Mouse (Mus musculus): ENCODE results near the gene Epb41l1.
"Not testable (repeated sequence)": the region's sequence is repeated elsewhere in the genome, so short reads cannot be mapped to it uniquely, and the experiment has no call there.

Gene Epb41l1

DNA sequence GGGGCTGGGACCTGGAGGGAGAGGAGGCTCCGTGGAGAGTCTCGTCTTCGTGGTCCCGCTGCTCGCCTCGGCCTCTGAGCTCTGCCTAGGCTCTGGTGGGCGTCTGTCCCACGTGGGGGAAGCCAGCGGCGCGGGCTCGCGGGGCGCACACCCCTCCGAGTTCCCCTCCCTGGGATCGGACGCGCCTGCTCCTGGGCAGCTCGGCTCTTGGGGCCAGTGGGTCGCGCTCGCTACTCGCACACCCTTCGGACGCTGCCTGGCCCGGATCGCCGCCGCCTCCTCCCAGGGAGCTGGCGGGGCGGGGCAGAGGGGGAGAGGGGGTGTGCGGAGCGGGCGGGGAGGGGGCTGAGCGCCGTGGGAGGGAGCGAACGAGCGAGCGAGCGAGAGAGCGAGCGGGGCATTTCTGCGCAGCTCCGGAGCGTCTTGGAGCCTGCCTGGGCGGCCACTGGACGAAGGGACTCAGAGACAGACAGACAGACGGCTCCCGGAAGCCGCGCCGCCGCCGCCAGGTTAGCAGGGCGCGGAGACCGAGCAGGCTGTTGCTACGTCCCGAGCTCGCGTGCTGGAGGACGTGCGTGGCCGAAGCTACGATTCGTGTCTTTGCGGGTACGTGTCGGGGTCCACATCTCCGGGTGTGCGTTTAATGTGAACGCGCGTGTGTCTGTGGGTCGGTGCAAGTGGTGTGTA, at the start of gene Epb41l1:
Gene Epb41l1, plus strand, starts transcription at position 216 of the 687 bp plus-strand sequence.
- in situ Hi-C loops (cut with MboI, MseI): no loop called here

DNA sequence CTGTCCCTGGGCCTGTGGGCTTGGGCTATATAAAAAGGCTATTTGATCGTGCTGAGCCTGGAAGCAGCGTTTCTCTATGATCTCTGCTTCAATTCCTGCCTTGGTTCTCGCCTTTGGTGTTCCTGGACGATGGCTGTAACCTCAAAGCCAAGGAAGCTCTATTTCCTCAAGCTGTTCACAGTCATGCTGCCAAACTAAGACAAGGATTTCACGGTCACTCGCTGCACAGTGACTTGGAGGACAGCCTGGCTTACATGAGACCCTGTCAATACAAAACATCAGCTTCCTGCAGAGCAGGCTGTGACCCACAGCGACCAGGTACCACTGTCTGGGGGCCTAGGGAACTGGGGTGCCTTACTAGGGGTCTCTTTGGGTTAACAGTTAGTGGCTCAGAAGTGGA, 43.8 kb upstream of the Epb41l1 start:
- in situ Hi-C loops (cut with MboI, MseI): no loop called here

DNA sequence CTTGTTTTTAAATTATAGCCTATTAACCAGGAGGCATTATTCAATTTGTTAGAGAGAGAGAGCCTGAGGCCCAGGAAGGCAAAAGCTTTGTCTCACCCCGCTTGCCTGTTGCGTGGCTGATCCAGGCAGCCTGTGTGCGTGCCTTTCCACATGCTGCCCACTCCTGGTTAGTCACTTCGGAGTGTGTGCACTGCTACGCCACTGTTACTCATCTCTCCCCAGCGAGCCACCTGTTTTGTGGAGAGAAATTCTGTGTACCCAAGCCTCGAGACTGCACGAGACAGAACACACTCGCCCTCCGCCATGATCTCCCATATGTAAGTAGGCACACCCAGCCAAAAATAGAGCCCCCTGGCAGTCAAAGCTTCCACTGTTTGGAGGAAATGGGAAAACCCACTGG, 40.8 kb upstream of the Epb41l1 start:
- in situ Hi-C loops (cut with MboI, MseI): no loop called here

DNA sequence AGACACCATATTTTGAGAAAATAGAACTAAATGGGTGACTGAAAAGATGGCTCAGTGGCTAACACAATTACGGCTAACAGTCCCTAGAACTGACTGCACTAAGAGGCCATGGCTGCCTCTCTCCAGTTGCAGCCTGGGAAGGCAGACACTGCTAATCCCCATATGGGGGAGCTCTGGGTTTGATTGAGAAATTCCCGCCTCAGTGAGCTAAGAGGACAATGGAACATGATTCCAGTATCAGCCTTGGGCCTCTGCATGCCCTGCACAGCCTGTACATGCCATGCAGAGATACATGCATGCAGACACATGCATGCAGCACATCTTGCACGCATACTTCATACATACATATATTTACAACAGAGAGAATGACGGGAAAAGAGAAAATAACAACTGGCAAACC, 39.4 kb upstream of the Epb41l1 start:
- in situ Hi-C loops (cut with MboI, MseI): no loop called here

DNA sequence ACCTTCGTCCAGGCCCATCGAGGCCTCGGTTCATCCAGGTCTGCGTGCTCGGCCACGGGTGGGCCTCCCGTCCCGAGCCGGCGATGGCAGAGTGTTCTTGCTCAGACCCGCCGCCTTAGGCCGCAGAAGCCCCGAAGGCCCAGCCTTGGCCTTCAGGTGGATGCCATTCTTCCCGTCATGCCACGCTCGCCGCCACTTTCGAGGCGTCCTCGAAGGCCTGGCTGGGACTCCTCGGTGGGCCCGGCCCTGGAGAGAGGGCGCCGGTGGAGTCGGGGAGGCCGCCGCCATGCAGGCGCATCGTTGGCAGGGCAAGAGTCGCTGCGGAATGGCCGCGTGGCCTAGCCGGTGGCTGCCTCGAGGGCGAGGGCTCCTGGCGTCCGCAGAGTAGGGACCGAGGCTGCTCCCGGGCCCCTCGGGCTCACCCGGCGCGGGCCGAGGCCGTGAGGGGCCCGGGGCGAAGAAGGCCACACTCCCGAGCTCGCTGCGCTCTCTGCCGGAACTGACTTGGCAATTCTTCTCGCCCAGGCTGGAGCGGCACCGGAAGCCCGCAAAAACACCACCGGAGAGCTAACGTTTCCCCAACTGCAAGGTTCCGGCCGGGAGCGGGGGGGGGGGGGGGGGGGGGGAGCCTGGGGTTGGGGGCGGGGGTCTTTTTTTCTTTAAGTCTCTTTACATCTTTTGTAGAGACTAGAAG, 28.1 kb upstream of the Epb41l1 start:
- in situ Hi-C loops (cut with MboI, MseI): not testable (repeated sequence)

DNA sequence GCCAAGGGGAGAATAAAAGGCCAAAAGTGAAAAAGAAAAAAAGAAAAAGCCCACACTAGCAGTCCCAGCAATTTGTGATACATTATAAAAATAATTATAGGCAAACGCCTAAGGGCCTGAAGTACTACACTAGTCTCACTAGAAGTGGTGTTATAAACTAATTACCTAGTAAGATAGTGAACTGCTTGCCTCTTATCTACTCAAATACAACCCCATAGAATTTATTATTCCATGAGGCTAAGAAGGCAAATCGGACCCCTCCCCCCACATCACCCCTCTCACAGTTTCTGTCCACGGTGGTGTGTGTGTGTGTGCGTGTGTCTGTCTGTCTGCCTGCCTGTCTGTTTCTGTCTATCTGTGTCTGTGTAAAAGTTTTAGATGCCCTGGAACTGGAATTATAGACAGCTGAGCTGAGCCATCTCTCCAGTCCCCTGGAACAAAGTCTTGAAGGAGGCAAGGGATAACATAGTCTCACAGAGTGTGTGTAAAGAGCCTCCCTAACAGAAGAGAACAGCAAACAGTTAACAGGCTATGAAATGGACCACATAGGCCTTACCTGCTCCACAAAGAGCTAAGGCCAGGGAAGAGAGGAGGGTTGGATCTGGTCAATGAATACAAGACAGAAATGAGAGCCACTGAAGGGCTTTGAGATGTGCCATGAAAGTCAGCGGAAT, 27.4 kb upstream of the Epb41l1 start:
- in situ Hi-C loops (cut with MboI, MseI): no loop called here

DNA sequence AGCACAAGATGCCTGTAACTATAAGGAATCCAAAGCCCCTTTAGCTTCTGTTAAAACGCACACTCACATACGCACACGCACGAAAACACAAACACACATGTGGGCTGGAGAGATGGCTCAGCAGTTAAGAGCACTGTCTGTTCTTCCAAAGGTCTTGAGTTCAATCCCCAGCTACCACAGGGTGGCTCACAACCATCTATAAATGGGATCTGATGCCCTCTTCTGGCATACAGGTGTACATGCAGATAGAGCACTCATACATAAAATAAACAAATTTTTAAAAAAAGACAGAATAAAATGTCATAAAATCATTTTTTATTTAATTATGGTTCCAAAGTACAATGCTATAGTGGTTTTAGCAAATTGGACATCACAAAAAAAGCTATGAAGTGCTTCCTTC, 26.4 kb upstream of the Epb41l1 start:
- in situ Hi-C loops (cut with MboI, MseI): no loop called here

DNA sequence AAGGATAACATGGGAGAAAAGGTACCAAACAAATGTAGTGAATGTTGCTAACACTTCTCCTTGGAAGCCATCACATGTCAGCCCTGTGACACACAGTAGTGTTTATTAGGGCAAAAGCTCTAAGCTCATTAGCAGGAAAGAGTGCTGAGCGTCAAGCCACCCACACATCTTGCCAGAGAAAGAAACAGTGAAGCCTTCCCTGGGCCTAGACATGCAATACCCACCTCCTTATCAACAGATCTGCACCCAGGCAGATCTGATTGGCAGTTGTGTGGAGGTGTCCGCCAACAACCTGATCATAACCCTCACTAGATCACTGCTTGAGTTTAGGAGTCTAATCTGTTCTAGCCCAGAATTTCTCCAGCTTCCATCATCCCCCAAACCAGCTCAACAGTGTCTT, 24.6 kb upstream of the Epb41l1 start:
- in situ Hi-C loops (cut with MboI, MseI): no loop called here

DNA sequence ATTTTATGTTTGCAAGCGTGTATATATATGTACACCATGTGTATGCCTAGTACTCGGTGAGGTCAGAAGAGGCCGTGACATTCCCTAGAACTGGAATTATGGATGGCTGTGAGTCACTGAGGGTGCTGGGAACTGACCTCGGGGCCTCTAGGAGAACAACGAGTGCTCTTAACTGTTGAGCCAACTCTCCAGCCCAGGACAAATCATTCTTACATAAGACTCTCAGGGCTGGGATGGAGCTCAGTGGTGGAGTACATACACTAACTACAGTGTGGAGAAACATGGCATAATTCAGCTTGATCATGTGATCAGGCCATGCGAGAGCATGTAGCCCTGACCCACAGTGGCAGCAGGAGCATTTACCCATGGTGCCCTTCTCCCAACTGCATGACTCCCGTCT, 22.7 kb upstream of the Epb41l1 start:
- in situ Hi-C loops (cut with MboI, MseI): no loop called here

DNA sequence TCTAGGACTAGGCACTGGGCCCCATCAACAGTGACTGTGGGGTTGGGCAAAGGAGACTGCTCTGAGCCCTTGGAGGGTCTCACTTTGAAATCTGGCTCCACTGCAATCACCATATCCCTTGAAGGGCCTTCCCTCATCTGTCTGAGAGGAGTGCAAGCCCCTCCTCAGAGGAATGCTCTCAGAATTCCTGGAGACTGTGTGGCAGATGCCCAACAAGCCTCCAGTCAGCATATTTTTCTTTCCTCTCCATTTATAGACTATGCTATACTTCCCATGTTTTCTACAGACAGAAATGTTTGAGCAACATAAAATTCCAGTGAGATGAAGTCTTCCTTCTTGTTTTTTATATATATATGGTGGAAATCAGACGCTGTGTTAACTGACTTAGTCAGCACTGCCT, 21.2 kb upstream of the Epb41l1 start:
- in situ Hi-C loops (cut with MboI, MseI): no loop called here

DNA sequence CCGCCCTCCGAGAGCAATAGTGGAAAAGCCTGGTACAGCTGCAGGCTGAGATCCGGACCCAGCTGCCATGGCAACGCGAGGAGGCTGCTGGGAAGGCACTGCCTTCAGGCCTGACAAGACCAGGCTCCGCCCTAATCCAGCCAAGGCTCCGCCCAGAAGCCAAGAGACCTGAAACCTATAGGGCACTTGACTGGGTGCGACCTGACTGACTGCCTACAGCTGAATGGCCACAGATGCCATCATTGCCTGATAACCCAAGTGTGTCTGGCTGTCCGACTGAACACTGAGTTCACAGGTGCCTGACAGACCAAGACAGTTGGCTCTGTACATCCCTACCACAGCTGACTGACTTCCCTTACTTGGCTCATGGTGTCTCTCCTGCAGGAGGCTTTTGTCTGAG, 19.4 kb upstream of the Epb41l1 start:
- in situ Hi-C loops (cut with MboI, MseI): no loop called here

DNA sequence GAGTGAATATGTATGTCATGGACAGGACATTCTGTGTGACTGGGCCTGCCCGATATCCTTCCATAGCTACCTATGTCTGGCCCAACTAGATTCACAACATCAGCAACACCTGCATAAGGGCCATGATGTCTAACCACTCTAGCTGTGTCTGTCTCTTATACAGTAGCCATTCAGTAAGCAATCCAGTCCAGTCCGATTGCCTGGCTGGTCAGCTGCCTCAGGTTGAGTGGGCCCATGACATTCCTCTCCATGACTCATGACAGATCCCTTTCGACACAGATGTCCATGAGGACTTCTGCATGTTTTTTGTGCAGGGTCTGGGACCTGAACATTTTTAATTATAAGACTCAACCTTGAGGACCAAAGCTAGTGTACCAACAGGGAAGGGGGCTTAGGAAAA, 18.7 kb upstream of the Epb41l1 start:
- in situ Hi-C loops (cut with MboI, MseI): no loop called here

DNA sequence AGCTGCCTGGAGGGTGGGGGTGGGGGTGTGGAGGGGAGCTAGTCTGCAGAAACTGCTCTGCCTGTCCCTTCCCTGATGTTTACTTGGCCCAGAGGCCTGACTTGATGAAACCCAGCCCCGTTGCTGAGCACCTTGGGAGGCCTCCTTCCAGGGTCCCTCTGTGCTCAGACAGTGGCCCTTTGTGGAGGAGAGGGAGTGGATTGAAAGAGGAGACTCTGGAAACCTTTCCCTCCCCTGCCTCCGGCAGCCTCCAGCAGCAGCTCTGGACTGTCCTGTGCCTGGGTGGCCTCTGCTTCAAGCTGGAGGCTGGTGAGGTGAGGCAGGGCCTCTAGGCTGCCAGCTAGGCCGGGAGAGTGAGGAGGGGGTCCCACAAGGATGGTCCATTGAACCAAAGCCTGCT, 13.7 kb upstream of the Epb41l1 start:
- in situ Hi-C loops (cut with MboI, MseI): no loop called here

DNA sequence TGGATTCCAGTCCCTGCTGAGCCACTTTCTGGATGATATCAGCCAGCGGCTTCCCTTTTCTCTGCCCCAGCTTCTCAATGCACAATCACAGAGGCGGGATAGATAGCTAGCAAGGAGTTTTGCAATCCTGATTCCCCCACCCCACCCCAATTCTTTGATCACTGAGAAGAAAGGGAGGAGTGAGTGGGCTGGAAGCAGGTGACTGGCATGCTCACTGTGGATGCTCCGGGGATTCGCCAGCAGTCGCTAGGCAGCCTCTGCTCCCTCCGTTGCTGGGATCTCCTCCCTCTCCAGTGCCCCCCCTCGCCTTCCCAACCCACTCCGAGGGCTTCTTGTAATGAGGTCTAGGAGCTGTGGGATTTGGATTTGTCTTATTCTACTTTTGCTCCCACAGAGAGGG, 12.5 kb upstream of the Epb41l1 start:
- in situ Hi-C loops (cut with MboI, MseI): no loop called here

DNA sequence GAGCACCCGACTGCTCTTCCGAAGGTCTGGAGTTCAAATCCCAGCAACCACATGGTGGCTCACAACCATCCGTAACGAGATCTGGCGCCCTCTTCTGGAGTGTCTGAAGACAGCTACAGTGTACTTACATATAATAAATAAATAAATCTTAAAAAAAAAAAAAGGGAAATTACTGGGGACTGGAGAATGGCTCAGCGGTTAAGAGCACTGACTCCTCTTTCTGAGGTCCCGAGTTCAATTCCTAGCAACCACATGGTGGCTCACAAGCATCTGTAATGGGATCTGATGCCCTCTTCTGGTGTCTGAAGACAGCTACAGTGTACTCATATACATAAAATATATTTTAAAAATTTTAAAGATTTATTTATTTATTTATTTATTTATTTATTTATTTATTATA, 9.4 kb upstream of the Epb41l1 start:
- in situ Hi-C loops (cut with MboI, MseI): not testable (repeated sequence)

DNA sequence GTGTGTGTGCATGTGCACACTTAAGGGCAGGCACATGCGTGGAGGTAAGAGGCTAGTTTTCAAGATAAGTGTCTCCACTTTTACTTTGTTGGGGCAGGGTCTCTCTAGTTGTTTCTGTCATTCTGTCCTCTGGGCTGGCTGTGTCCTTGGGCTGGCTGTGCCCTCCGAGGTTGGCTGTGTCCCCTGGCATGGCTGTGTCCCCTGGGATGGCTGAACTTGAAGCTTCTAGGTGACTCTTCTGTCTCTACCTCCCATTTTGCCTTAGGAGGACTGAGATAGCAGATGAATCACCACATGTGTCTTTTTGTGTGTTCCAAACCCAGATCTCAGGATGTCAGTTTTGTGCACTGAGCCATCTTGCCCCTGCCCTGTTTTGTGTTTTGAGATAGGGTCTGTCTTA, 5.7 kb upstream of the Epb41l1 start:
- in situ Hi-C loops (cut with MboI, MseI): no loop called here

DNA sequence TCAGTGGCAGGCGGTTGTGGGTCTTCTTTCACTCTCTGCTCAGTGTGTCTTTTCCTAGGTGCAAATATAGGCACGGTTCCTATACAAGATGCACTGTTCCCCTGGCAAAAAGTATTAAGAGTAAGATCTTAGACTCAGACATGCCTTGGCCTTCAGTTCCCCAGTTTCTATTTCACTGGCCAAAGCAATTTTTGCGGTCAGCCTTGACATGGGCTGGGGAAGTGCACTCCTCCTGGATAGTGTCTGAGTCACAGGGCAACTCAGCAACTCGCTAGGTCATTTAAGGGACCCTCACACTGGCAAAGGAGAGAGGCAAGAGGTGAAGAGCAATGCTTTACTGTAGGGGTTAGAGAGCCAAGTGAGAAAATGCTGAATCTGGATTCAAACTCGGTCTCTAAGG, 5.0 kb upstream of the Epb41l1 start:
- in situ Hi-C loops (cut with MboI, MseI): no loop called here

DNA sequence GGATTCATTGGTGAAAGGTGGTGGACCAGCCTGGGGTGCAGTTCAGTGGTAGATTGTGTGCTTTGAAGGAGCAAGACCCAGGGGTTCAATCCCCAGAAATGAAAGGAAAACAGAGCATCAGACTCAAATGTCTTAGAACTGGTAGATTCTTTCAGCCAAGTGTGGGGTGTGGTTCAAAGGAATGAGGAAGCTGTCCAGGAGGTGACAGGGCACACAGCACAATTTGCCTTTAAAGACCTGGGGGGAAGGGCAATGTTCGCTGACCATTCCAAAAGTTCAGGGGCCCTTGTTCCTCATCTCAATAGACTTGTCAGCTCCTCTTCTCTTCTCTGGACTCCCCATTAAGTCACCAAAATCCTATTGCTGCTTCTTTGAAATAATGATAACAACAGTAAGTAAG, 3.5 kb upstream of the Epb41l1 start:
- in situ Hi-C loops (cut with MboI, MseI): no loop called here

DNA sequence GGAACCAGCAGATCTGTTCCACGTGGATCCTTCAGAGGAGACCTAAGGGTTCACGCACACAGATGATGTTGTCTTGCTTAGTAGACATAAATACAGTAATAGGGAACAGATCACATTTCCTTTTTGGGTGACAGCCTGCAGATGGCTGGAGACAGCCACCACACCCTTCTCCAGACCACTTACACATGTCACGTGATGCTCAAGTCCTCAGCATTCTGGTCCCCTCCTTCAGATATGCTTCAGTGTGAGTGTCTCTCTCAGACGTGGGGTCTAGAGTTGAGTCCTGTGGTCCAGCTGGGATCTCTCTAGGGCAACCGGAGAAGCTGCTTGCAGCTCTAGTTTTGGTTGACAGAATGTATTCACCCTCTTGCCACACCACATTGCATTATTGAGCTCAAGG, 2.2 kb upstream of the Epb41l1 start:
- in situ Hi-C loops (cut with MboI, MseI): no loop called here

DNA sequence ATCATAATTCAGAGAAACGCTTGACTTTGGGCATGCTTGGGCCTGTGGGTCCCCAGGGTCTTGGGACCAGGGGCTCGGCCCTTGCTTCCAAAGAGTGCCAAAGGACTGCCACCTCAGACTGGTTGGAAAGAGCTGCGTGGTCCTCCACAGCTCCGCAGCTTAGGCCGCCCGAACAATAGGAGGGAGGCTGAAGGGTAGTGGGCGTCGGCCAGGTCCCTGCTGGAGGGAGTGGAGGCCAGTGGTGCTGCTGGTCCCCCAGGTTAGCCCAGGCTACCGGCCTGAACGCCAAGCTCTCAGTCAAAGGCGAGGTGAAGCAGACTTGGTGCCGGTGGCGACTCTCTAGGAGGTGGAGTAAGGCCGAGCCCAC, 399 bp upstream of the Epb41l1 start:
- in situ Hi-C loops (cut with MboI, MseI): no loop called here

DNA sequence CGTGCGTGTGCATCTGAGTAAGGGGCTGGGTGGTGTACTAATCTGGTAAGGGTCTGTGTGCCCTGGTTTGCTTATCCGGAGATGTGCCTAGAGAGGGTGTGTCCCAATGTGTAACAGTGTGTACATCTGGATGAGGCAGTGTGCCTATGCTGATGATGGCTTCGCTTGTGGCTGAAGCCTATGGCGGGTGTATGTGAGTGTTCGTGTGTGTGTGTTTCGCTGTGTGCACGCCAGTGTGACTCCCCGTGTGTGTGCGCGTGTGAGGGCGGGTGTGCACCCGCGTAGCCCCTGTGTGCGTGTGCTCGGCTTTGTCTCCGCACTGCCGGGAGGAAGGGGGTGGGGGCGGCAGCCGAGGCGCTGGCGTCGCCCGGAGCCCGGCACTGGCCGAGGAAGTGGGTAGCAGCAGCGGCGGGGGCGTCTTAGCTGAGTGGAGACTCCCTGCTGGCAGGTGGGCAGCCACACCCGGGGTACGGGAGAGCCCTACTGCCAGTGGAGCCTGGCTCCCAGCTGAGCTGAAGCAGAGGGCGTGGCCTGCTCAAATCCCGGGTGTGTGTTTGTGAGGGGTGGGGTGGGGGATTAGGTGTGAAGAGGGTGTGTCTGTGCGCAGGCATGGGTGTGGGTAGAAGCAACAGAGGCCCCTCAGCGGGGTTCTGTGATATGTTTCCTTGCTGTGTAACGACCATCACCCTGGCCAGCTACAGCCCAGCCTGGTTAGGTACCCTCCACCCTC, 837 bp downstream of the Epb41l1 start:
- in situ Hi-C loops (cut with MboI, MseI): no loop called here

DNA sequence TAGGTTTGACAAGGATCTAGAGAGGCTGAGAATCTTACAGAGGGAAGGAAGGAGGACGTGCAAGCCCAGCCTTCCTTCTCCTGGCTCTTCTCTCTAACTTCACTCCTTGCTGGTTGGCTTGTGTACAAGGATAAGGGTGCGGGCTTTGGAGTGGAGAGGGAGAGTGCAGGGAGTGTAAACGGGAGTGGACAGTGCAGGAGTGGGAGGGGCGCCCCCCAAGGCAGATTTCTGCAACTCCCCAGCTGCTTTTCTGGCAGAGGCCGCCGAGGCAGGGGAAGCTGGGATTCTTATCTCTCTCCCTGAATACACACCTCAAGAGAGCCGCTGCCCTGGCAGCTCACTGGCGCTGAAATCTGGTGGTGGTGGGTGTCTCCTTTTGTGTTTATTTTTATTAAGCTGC, 1.9 kb downstream of the Epb41l1 start:
- in situ Hi-C loops (cut with MboI, MseI): no loop called here

DNA sequence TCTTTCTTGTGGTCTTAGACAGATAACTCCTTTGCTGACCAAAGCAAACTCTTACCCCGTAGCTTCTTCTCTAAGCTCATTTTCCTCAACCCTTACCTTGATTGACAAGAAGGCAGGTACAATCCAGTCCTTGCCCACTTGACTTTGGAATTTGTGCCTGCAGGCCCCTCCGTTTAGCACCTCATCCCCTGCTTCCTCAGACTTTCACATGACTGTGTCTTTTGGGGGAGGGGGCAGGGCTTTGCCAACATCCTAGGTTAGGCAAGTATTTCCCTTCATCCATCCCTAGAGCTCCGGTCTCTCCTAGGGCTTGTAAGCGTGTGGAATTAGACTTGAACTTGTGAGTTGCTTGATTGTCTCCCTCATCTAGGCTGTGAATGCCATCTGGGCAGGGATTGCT, 3.0 kb downstream of the Epb41l1 start:
- in situ Hi-C loops (cut with MboI, MseI): no loop called here

Measured in T-helper 1 cell (primary cell).